Mouse (Mus musculus) myocyte (in vitro differentiated cells): ENCODE results near the gene C2cd4d. TPM values are rescaled to one million over a fixed set of nuclear protein-coding genes. Genes with fewer than 3 reads are reported as not detected.

ENCODE experiments used
- H3K27me3 ChIP-seq: one replicate; pipeline ENCODE4 v1.6.1; 2011; ENCODE audit not compliant: control insufficient read depth, insufficient read depth, insufficient read length
- H3K36me3 ChIP-seq: one replicate; pipeline ENCODE4 v1.6.1; 2011; ENCODE audit not compliant: control insufficient read depth, insufficient read depth
- H3K4me2 ChIP-seq: one replicate; pipeline ENCODE4 v1.6.1; 2011; ENCODE audit warnings: low read depth, control low read depth
- H3K4me3 ChIP-seq: one replicate; pipeline ENCODE4 v1.5.1; 2011; ENCODE audit warnings: mild to moderate bottlenecking, control low read depth, moderate library complexity
- H3K79me2 ChIP-seq: one replicate; pipeline ENCODE4 v1.6.1; 2011; ENCODE audit not compliant: control insufficient read depth, insufficient read depth
- H3ac ChIP-seq: one replicate; pipeline ENCODE4 v1.6.1; 2011; ENCODE audit not compliant: control insufficient read depth, insufficient read length
- CEBPB ChIP-seq: IDR thresholded peaks from 2 replicates; pipeline ENCODE4 v1.6.1; 2011; ENCODE audit warnings: mild to moderate bottlenecking, moderate library complexity; ENCODE audit not compliant: poor library complexity, insufficient read depth, severe bottlenecking
- E2F4 ChIP-seq: IDR thresholded peaks from one replicate; pipeline ENCODE4 v1.6.1; 2011; ENCODE audit warnings: mild to moderate bottlenecking, control low read depth, moderate library complexity; ENCODE audit not compliant: insufficient read depth
- MAX ChIP-seq: IDR thresholded peaks from one replicate; pipeline ENCODE4 v1.6.1; 2011; ENCODE audit warnings: low read depth, mild to moderate bottlenecking, control low read depth
- MYOD1 ChIP-seq, 3 experiments: IDR thresholded peaks; one replicate each; pipeline ENCODE4 v1.6.1; 2011; ENCODE audit warnings: control low read depth in 2 of 3, low read depth in 2 of 3, mild to moderate bottlenecking in 2 of 3, moderate library complexity in 1 of 3; ENCODE audit not compliant: insufficient read length in 2 of 3, control insufficient read depth in 1 of 3
- MYOG ChIP-seq, 3 experiments: IDR thresholded peaks; one replicate each; pipeline ENCODE4 v1.6.1; 2011; ENCODE audit warnings: control low read depth in 2 of 3, low read depth in 2 of 3, mild to moderate bottlenecking in 2 of 3; ENCODE audit not compliant: insufficient read length in 2 of 3, control insufficient read depth in 1 of 3, insufficient read depth in 1 of 3
- POLR2A ChIP-seq: IDR thresholded peaks from one replicate; pipeline ENCODE4 v1.6.1; 2011; ENCODE audit warnings: low read depth, mild to moderate bottlenecking, control low read depth, moderate library complexity; ENCODE audit not compliant: insufficient read length
- POLR2AphosphoS2 ChIP-seq: IDR thresholded peaks from one replicate; pipeline ENCODE4 v1.6.1; 2011; ENCODE audit warnings: low read depth, control low read depth; ENCODE audit not compliant: insufficient read length
- REST ChIP-seq: IDR thresholded peaks from one replicate; pipeline ENCODE4 v1.6.1; 2011; ENCODE audit warnings: mild to moderate bottlenecking, control low read depth, moderate library complexity; ENCODE audit not compliant: insufficient read depth, insufficient read length
- SRF ChIP-seq: IDR thresholded peaks from one replicate; pipeline ENCODE4 v1.6.1; 2011; ENCODE audit warnings: low read depth; ENCODE audit not compliant: control insufficient read depth, insufficient read length
- TCF12 ChIP-seq: IDR thresholded peaks from one replicate; pipeline ENCODE4 v1.6.1; 2011; ENCODE audit warnings: mild to moderate bottlenecking, control low read depth; ENCODE audit not compliant: poor library complexity, insufficient read depth, severe bottlenecking
- TCF3 ChIP-seq: IDR thresholded peaks from one replicate; pipeline ENCODE4 v1.6.1; 2011; ENCODE audit warnings: low read depth, control low read depth; ENCODE audit not compliant: insufficient read length
- USF1 ChIP-seq: IDR thresholded peaks from one replicate; pipeline ENCODE4 v1.6.1; 2011; ENCODE audit warnings: low read depth, mild to moderate bottlenecking, control low read depth, moderate library complexity
- polyA plus RNA-seq: library from polyadenylated mRNA; unstranded; fragments of >200 nt; fragmentation: generic; extraction: Trizol; gene quantifications from one replicate; pipeline ENCODE4 v1.2.1, GENCODE M21; 2012; ENCODE audit warnings: missing spikeins

Gene C2cd4d
- polyA plus RNA-seq, 1 experiment, result not detected

- no peak for TF ChIP-seq MYOD1 (IDR thresholded peaks at IDR 0.05; ENCODE audit: control insufficient read depth in 1 of 3, insufficient read length in 2 of 3, low read depth in 2 of 3)
- TF ChIP-seq POLR2A, result no peak
- TF ChIP-seq MYOG (IDR thresholded peaks at IDR 0.05; ENCODE audit: control insufficient read depth in 1 of 3, insufficient read depth in 1 of 3, insufficient read length in 2 of 3, low read depth in 2 of 3), result no peak
- no peak for TF ChIP-seq TCF3
- no peak for TF ChIP-seq CEBPB
- no peak for TF ChIP-seq POLR2AphosphoS2
- no peak for TF ChIP-seq REST
- TF ChIP-seq MAX, result no peak
- TF ChIP-seq USF1, result no peak
- TF ChIP-seq E2F4, result no peak
- TF ChIP-seq SRF, result no peak
- no peak for TF ChIP-seq TCF12
- H3K36me3 ChIP-seq, result no peaks in the 10 kb centered on the region
- no peak overlapping the region for H3ac ChIP-seq
- H3K27me3 ChIP-seq, result peaks cover 10% of the 10 kb centered on the region
- no peak overlapping the region for H3K4me2 ChIP-seq
- H3K79me2 ChIP-seq, result no peaks in the 10 kb centered on the region
- no peak overlapping the region for H3K4me3 ChIP-seq
Observed at GRCm38 (mm10) chr3:94363291-94364153, 1.3 kb downstream of the C2cd4d start.

- H3K79me2 ChIP-seq, result no peaks in the 10 kb centered on the region
- TF ChIP-seq CEBPB (no peak), MYOG (IDR thresholded peaks at IDR 0.05; ENCODE audit: control insufficient read depth in 1 of 3, insufficient read depth in 1 of 3, insufficient read length in 2 of 3, low read depth in 2 of 3) (no peak), SRF (no peak)
- no peaks in the 10 kb centered on the region for H3K36me3 ChIP-seq
- H3K27me3 ChIP-seq, result peaks cover 10% of the 10 kb centered on the region
- H3K4me3 ChIP-seq, result no peak overlapping the region
- H3K4me2 ChIP-seq, result no peak overlapping the region
- H3ac ChIP-seq, result no peak overlapping the region
Observed at GRCm38 (mm10) chr3:94364154-94364526, 1.9 kb downstream of the C2cd4d start.

- H3ac ChIP-seq, result no peak overlapping the region
- no peaks in the 10 kb centered on the region for H3K36me3 ChIP-seq
- no peak overlapping the region for H3K4me3 ChIP-seq
- TF ChIP-seq REST (no peak), POLR2A (no peak), TCF3 (no peak)
- H3K4me2 ChIP-seq, result no peak overlapping the region
- no peaks in the 10 kb centered on the region for H3K79me2 ChIP-seq
- peaks cover 10% of the 10 kb centered on the region for H3K27me3 ChIP-seq
Observed at GRCm38 (mm10) chr3:94366761-94367160, 4.5 kb downstream of the C2cd4d start.

GRCm38 (mm10) chr3:94367511-94367910 is 5.3 kb downstream of the C2cd4d start:
- Histone ChIP-seq H3ac (no peak overlapping the region), H3K79me2 (no peaks in the 10 kb centered on the region), H3K4me2 (no peak overlapping the region), H3K36me3 (no peaks in the 10 kb centered on the region), H3K4me3 (no peak overlapping the region), H3K27me3 (peaks cover 10% of the 10 kb centered on the region)
- TF ChIP-seq MAX (no peak), TCF3 (no peak), TCF12 (no peak), MYOG (IDR thresholded peaks at IDR 0.05; ENCODE audit: control insufficient read depth in 1 of 3, insufficient read depth in 1 of 3, insufficient read length in 2 of 3, low read depth in 2 of 3) (no peak), POLR2AphosphoS2 (no peak), USF1 (no peak), MYOD1 (IDR thresholded peaks at IDR 0.05; ENCODE audit: control insufficient read depth in 1 of 3, insufficient read length in 2 of 3, low read depth in 2 of 3) (no peak), SRF (no peak), POLR2A (no peak), REST (no peak)

GRCm38 (mm10) chr3:94368631-94369030 is 6.4 kb downstream of the C2cd4d start:
- no peaks in the 10 kb centered on the region for H3K36me3 ChIP-seq
- H3K79me2 ChIP-seq, result no peaks in the 10 kb centered on the region
- H3K4me3 ChIP-seq, result no peak overlapping the region
- no peak overlapping the region for H3ac ChIP-seq
- H3K27me3 ChIP-seq, result peaks cover 6% of the 10 kb centered on the region
- no peak overlapping the region for H3K4me2 ChIP-seq
- TF ChIP-seq SRF (no peak), USF1 (no peak)
